ENCODE assay signal across 7 mouse cellular contexts in genomic region chr16:18426215-18426791, GRCm38 (mm10). TPM values are rescaled to one million over a fixed set of nuclear protein-coding genes. Genes with fewer than 3 reads are reported as not detected.
DNase-seq lines count a peak whose midpoint lies in the region; ATAC-seq and TF ChIP-seq lines count a peak whose summit lies in the region.

Txnrd2 (plus strand) TSS chr16:18426384.

- peak within 1 kb of the TSS; percentile 78 for H3K4me2 ChIP-seq in embryonic facial prominence, embryonic 11.5 days (ENCODE audit: low read depth, low read length)
- peak within 1 kb of the TSS; percentile 94 for H3K4me2 ChIP-seq in limb, embryonic 14.5 days (replicated peaks; ENCODE audit: low read depth, low read length, severe bottlenecking)
- peak within 1 kb of the TSS; percentile 73 for H3K4me2 ChIP-seq in midbrain, embryonic 16.5 days (ENCODE audit: low read length)

- peak; percentile 82 for ATAC-seq in embryonic facial prominence, embryonic 11.5 days (replicated peaks; ENCODE audit: insufficient number of reproducible peaks, low FRiP score, low TSS enrichment, low read depth)
- ATAC-seq in limb, embryonic 14.5 days (ENCODE audit: low FRiP score, low read depth): peak; percentile 79
- ATAC-seq in midbrain, embryonic 16.5 days: peak; percentile 90

- peak within 1 kb of the TSS; percentile 91 for H3K9ac ChIP-seq in embryonic facial prominence, embryonic 11.5 days (replicated peaks; ENCODE audit: low read length)
- H3K9ac ChIP-seq in limb, embryonic 14.5 days (ENCODE audit: low read depth, low read length, severe bottlenecking): peak within 1 kb of the TSS; percentile 88
- H3K9ac ChIP-seq in midbrain, embryonic 16.5 days (ENCODE audit: low read depth, low read length): peak within 1 kb of the TSS; percentile 97

- H3K9me3 ChIP-seq in embryonic facial prominence, embryonic 11.5 days (replicated peaks; ENCODE audit: control insufficient read depth, low read length): no peaks in the 10 kb centered on the region
- H3K9me3 ChIP-seq in limb, embryonic 14.5 days (ENCODE audit: control insufficient read depth, low read length): no peaks in the 10 kb centered on the region
- no peaks in the 10 kb centered on the region for H3K9me3 ChIP-seq in midbrain, embryonic 16.5 days (replicated peaks; ENCODE audit: control insufficient read depth, low read length, poor library complexity, severe bottlenecking)

- peak; percentile 36; the same call in 1 of the 2 replicates for TF ChIP-seq CTCF in kidney, adult 2 months (conservative IDR thresholded peaks at IDR 0.05; ENCODE audit: insufficient read depth, insufficient read length, low read depth, low read length)
- TF ChIP-seq CTCF in spleen, adult 2 months (IDR thresholded peaks at IDR 0.05; ENCODE audit: extremely low read depth, insufficient read depth, insufficient read length, insufficient replicate concordance): peak; percentile 28; the same call in 1 of the 2 replicates

- no peaks in the 10 kb centered on the region; the same call in 1 of the 2 replicates for H3K4me1 ChIP-seq in embryonic facial prominence, embryonic 11.5 days (ENCODE audit: control insufficient read depth, insufficient read depth, low read length)
- peaks cover 23% of the 10 kb centered on the region for H3K4me1 ChIP-seq in kidney, adult 2 months (ENCODE audit: control insufficient read depth, insufficient read depth, low read length)
- peaks cover 28% of the 10 kb centered on the region for H3K4me1 ChIP-seq in limb, embryonic 14.5 days (ENCODE audit: control insufficient read depth, insufficient read depth, low read length)
- peaks cover 24% of the 10 kb centered on the region for H3K4me1 ChIP-seq in midbrain, embryonic 16.5 days (ENCODE audit: control insufficient read depth, insufficient read depth, low read length)
- peaks cover 8% of the 10 kb centered on the region; the same call in 1 of the 2 replicates for H3K4me1 ChIP-seq in spleen, adult 2 months (ENCODE audit: control insufficient read depth, insufficient read depth, insufficient read length)

- peak; percentile 92 for DNase-seq in adrenal gland, postnatal 14 days
- DNase-seq in embryonic facial prominence, embryonic 11.5 days (ENCODE audit: low spot score): peak; percentile 63
- DNase-seq in heart, adult 18-20 months: peak; percentile 85 to 89
- DNase-seq in kidney, adult 2 months: peak; percentile 84
- peak; percentile 50 for DNase-seq in limb, embryonic 14.5 days (ENCODE audit: low spot score)
- peak; percentile 17 to 69 for DNase-seq in spleen, adult 2 months (ENCODE audit: low read depth in 1 of 2, low spot score in 2 of 2)

- under 1% methylated on average over 51 of the region's 52 CpGs for WGBS in embryonic facial prominence, embryonic 11.5 days
- under 1% methylated on average over 52 of the region's 52 CpGs for WGBS in kidney, adult 2 months
- 3% methylated on average over 45 of the region's 52 CpGs for WGBS in limb, embryonic 14.5 days
- WGBS in midbrain, embryonic 16.5 days: under 1% methylated on average over 52 of the region's 52 CpGs
- under 1% methylated on average over 52 of the region's 52 CpGs for WGBS in spleen, adult 2 months

- H3K27me3 ChIP-seq in embryonic facial prominence, embryonic 11.5 days (ENCODE audit: control insufficient read depth, insufficient read depth, low read length): no peaks in the 10 kb centered on the region
- no peaks in the 10 kb centered on the region for H3K27me3 ChIP-seq in kidney, adult 2 months (replicated peaks; ENCODE audit: control insufficient read depth, insufficient read depth, low read length)
- H3K27me3 ChIP-seq in limb, embryonic 14.5 days (ENCODE audit: control insufficient read depth, insufficient read depth, low read length): no peaks in the 10 kb centered on the region
- H3K27me3 ChIP-seq in midbrain, embryonic 16.5 days (ENCODE audit: control insufficient read depth, insufficient read depth, low read depth, low read length): no peaks in the 10 kb centered on the region
- no peaks in the 10 kb centered on the region for H3K27me3 ChIP-seq in spleen, adult 2 months (ENCODE audit: control insufficient read depth, insufficient read depth, low read length)

- peak within 1 kb of the TSS; percentile 84 for H3K4me3 ChIP-seq in embryonic facial prominence, embryonic 11.5 days (ENCODE audit: low read depth, low read length)
- peak within 1 kb of the TSS; percentile 81 for H3K4me3 ChIP-seq in kidney, adult 2 months (ENCODE audit: insufficient read depth, low read depth, low read length)
- peak within 1 kb of the TSS; percentile 89 for H3K4me3 ChIP-seq in limb, embryonic 14.5 days (replicated peaks; ENCODE audit: low read length)
- H3K4me3 ChIP-seq in midbrain, embryonic 16.5 days (ENCODE audit: low read depth, low read length): peak within 1 kb of the TSS; percentile 92
- H3K4me3 ChIP-seq in spleen, adult 2 months (ENCODE audit: extremely low read depth, insufficient read depth, insufficient read length): peak within 1 kb of the TSS; percentile 83

- peak within 1 kb of the TSS; percentile 52 for H3K27ac ChIP-seq in embryonic facial prominence, embryonic 11.5 days (replicated peaks; ENCODE audit: low read depth, low read length)
- H3K27ac ChIP-seq in kidney, adult 2 months (ENCODE audit: insufficient read depth, low read depth, low read length): peak within 1 kb of the TSS; percentile 70
- H3K27ac ChIP-seq in limb, embryonic 14.5 days (replicated peaks; ENCODE audit: low read depth, low read length): peak within 1 kb of the TSS; percentile 73
- peak within 1 kb of the TSS; percentile 77 for H3K27ac ChIP-seq in midbrain, embryonic 16.5 days (ENCODE audit: low read length)
- H3K27ac ChIP-seq in spleen, adult 2 months (ENCODE audit: insufficient read depth, low read length): peak within 1 kb of the TSS; percentile 68

- H3K36me3 ChIP-seq in embryonic facial prominence, embryonic 11.5 days (replicated peaks; ENCODE audit: control insufficient read depth, insufficient read depth, low read depth, low read length): no peaks in the 10 kb centered on the region
- H3K36me3 ChIP-seq in kidney, adult 2 months (ENCODE audit: control insufficient read depth, insufficient read depth, low read length): no peaks in the 10 kb centered on the region
- peaks cover 12% of the 10 kb centered on the region for H3K36me3 ChIP-seq in limb, embryonic 14.5 days (ENCODE audit: control insufficient read depth, insufficient read depth, low read length)
- no peaks in the 10 kb centered on the region; the same call in 1 of the 2 replicates for H3K36me3 ChIP-seq in midbrain, embryonic 16.5 days (ENCODE audit: control insufficient read depth, insufficient read depth, low read length)
- H3K36me3 ChIP-seq in spleen, adult 2 months (ENCODE audit: control insufficient read depth, insufficient read depth, low read length): no peaks in the 10 kb centered on the region

- TF ChIP-seq POLR2A in kidney, adult 2 months (IDR thresholded peaks at IDR 0.05; ENCODE audit: low read depth, low read length): no peak
- TF ChIP-seq POLR2A in limb, embryonic 14.5 days (IDR thresholded peaks at IDR 0.05; ENCODE audit: borderline replicate concordance, extremely low read depth, insufficient read depth, insufficient read length): peak; percentile 34; the same call in 1 of the 2 replicates
- no peak; the same call in 1 of the 2 replicates for TF ChIP-seq POLR2A in spleen, adult 2 months (IDR thresholded peaks at IDR 0.05; ENCODE audit: low read depth, low read length)

RNA-seq across cellular contexts. Expression of gene Txnrd2, which starts in this region (rescaled TPM):
- total RNA-seq in adrenal gland, postnatal 14 days (2021): 66.4 and 66.5 TPM in 2 replicates
- polyA plus RNA-seq in embryonic facial prominence, embryonic 11.5 days (2014; fragmentation: Nextera tagmentation; extraction: Ambion mirVana): 15.8 and 15.9 TPM in 2 replicates
- 10 to 100 TPM; 42.9 to 44.4 TPM for total RNA-seq in heart, adult 18-20 months (2021)
- polyA plus RNA-seq in kidney, adult 2 months (2012; rRNA removed): 35.2 and 39.1 TPM in 2 replicates
- polyA plus RNA-seq in limb, embryonic 14.5 days (2012; rRNA removed): 13.4 and 14.1 TPM in 2 replicates
- polyA plus RNA-seq in limb, embryonic 14.5 days (2014; fragmentation: Nextera tagmentation; extraction: Ambion mirVana): 13.6 and 18.4 TPM in 2 replicates
- polyA plus RNA-seq in midbrain, embryonic 16.5 days (2015; fragmentation: Nextera tagmentation; extraction: Ambion mirVana): 36.6 and 37.0 TPM in 2 replicates
- polyA plus RNA-seq in spleen, adult 2 months (2012; rRNA removed): 22.3 and 29.0 TPM in 2 replicates

Comparison
In these comparisons a context has a peak if more than half of its experiments do, and no peak if none do; other contexts are left out.
1. Peak in every context shown above with its lines: DNase-seq, ATAC-seq, H3K4me3 ChIP-seq and H3K27ac ChIP-seq.